Mouse (Mus musculus) G1E (cell line): Measurements from ENCODE around the gene Tefm. TPM values are rescaled to one million over a fixed set of nuclear protein-coding genes. Genes with fewer than 3 reads are reported as not detected.

ENCODE experiments used
- ATAC-seq: 2 replicates; pipeline ENCODE4 v1.8.0; 2016; ENCODE audit warnings: mild to moderate bottlenecking; ENCODE audit not compliant: insufficient number of reproducible peaks, poor library complexity, low FRiP score, severe bottlenecking; ENCODE audit errors: extremely low read depth
- DNase-seq: peaks from one replicate; pipeline ENCODE4 v3.0.0; 2012; ENCODE audit warnings: low spot score
- H3K27me3 ChIP-seq: 2 replicates; pipeline ENCODE4 v1.6.1; 2012; ENCODE audit warnings: mild to moderate bottlenecking, low read length, inconsistent platforms; ENCODE audit not compliant: insufficient read depth
- H3K36me3 ChIP-seq: replicated peaks from 2 replicates; pipeline ENCODE3; 2012; ENCODE audit warnings: mild to moderate bottlenecking, inconsistent platforms
- H3K4me1 ChIP-seq: 2 replicates; pipeline ENCODE4 v1.6.1; 2012; ENCODE audit warnings: low read depth, low read length, inconsistent platforms, mixed read lengths; ENCODE audit not compliant: insufficient read depth
- H3K4me3 ChIP-seq: 2 replicates; pipeline ENCODE4 v1.5.1; 2012; ENCODE audit warnings: low read depth, mild to moderate bottlenecking, inconsistent platforms, low read length, moderate library complexity, mixed read lengths
- H3K9me3 ChIP-seq: replicated peaks from 2 replicates; pipeline ENCODE4 v1.6.1; 2012; ENCODE audit warnings: inconsistent platforms
- CTCF ChIP-seq: IDR thresholded peaks from 2 replicates; pipeline ENCODE4 v1.5.1; 2012; ENCODE audit warnings: low read depth, low read length, inconsistent platforms, mixed read lengths
- GATA1 ChIP-seq: IDR thresholded peaks from 2 replicates; pipeline ENCODE4 v1.6.1; 2012; ENCODE audit warnings: borderline replicate concordance, low read length, inconsistent platforms, mixed read lengths
- GATA2 ChIP-seq: IDR thresholded peaks from 2 replicates; pipeline ENCODE4 v1.6.1; 2012; ENCODE audit warnings: low read depth, low read length, inconsistent platforms, borderline replicate concordance
- POLR2AphosphoS5 ChIP-seq: IDR thresholded peaks from 2 replicates; pipeline ENCODE4 v1.6.1; 2012; ENCODE audit warnings: low read depth, low read length, inconsistent platforms; ENCODE audit not compliant: insufficient replicate concordance
- TAL1 ChIP-seq: conservative IDR thresholded peaks from 2 replicates; pipeline ENCODE4 v1.6.1; 2012; ENCODE audit warnings: low read depth, low read length, inconsistent platforms, mixed read lengths
- polyA plus RNA-seq: library from polyadenylated mRNA; stranded (reverse); fragments of >175 nt; gene quantifications from 2 replicates; pipeline ENCODE4 v1.2.3, GENCODE M21; 2012
- total RNA-seq, 2 experiments: library from RNA; stranded (forward) in 1 of 2; stranded (reverse) in 1 of 2; fragments of 200-1000 nt in 1 of 2; fragments of >200 nt in 1 of 2; fragmentation: Nextera tagmentation in 1 of 2; gene quantifications; 2 replicates each; pipeline ENCODE4 v1.2.3; 2014 to 2017

The Tefm gene
- total and polyA plus RNA-seq, 3 experiments, result 1.4 to 24.4 (median 16.3) TPM

- DNase-seq (no peak), ATAC-seq (no peak)
- H3K9me3 ChIP-seq, result peaks cover 2% of the 10 kb centered on the region; the same call in 1 of the 2 replicates
- H3K4me3 ChIP-seq, result no peak overlapping the region
- peaks cover 66% of the 10 kb centered on the region for H3K27me3 ChIP-seq
- no peaks in the 10 kb centered on the region for H3K36me3 ChIP-seq
- peaks cover 19% of the 10 kb centered on the region for H3K4me1 ChIP-seq
- TF ChIP-seq GATA2, result no peak
- TF ChIP-seq POLR2AphosphoS5, result no peak
- TF ChIP-seq TAL1, result no peak
- no peak for TF ChIP-seq CTCF
- no peak for TF ChIP-seq GATA1
Observed at GRCm38 (mm10) chr11:80170351-80170750, 28.4 kb upstream of the Tefm start.

- no peak for ATAC-seq
- Histone ChIP-seq H3K36me3 (no peaks in the 10 kb centered on the region), H3K27me3 (peaks cover 64% of the 10 kb centered on the region), H3K4me3 (no peak overlapping the region), H3K9me3 (peaks cover 2% of the 10 kb centered on the region; the same call in 1 of the 2 replicates), H3K4me1 (peaks cover 16% of the 10 kb centered on the region)
- no peak for TF ChIP-seq TAL1
- no peak for TF ChIP-seq POLR2AphosphoS5
- DNase-seq, result no peak
Observed at GRCm38 (mm10) chr11:80169629-80170028, 27.7 kb upstream of the Tefm start.

- no peak for ATAC-seq
- no peak for TF ChIP-seq CTCF
- no peak for TF ChIP-seq GATA1
- TF ChIP-seq GATA2, result no peak
- no peak for TF ChIP-seq POLR2AphosphoS5
- TF ChIP-seq TAL1, result no peak
- Histone ChIP-seq H3K27me3 (peaks cover 65% of the 10 kb centered on the region), H3K4me1 (peaks cover 7% of the 10 kb centered on the region), H3K36me3 (no peaks in the 10 kb centered on the region), H3K9me3 (peaks cover 2% of the 10 kb centered on the region; the same call in 1 of the 2 replicates), H3K4me3 (no peak overlapping the region)
- DNase-seq, result no peak
Observed at GRCm38 (mm10) chr11:80168611-80169249, 26.8 kb upstream of the Tefm start.

DNA sequence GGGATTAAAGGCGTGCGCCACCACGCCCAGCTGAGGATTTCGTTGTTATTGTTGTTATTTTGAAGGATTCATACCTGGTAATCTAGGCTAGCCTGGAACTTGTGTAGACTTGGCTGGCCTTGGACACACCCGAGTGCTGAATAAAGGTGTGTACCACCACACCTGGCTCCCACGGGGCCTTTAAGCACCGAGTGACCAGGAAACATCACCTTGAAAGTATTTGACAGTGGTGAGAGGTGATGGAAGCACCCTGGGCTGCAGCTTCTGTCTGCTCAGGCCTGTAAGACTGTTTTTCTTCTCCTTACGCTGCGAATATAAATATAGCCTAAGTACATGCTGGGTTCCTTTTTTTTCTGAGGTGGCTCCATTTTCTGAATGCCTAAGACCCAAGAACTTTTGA lies 26.1 kb upstream of the Tefm start:
- H3K27me3 ChIP-seq, result peaks cover 69% of the 10 kb centered on the region
- no peaks in the 10 kb centered on the region for H3K36me3 ChIP-seq
- ATAC-seq (no peak), DNase-seq (no peak)
- no peak for TF ChIP-seq GATA1
- no peak for TF ChIP-seq CTCF
- TF ChIP-seq POLR2AphosphoS5, result no peak
- no peak for TF ChIP-seq TAL1
- no peak for TF ChIP-seq GATA2
- peaks cover 2% of the 10 kb centered on the region; the same call in 1 of the 2 replicates for H3K9me3 ChIP-seq
- no peak overlapping the region for H3K4me3 ChIP-seq
- H3K4me1 ChIP-seq, result peaks cover 5% of the 10 kb centered on the region; the same call in 1 of the 2 replicates

DNA sequence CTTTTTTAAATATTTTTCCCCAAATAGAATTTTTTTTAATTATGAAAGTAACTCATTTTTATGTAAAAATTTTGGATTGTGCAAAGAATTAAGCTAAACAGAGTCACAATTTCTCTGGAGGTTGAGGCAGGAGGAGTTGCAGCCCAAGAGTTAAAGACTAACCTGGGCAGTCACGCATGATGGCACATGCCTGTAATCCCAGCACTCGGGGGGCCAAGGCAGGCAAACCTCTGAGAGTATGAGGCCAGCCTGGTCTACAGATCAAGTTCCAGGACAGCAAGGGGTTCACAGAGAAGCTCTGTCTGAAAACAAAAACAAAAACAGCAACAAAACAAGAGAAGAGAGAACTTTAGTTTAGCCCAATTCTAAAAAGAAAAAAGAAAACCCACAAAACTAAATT lies 22.2 kb upstream of the Tefm start:
- no peaks in the 10 kb centered on the region for H3K4me1 ChIP-seq
- DNase-seq, result no peak
- peaks cover 2% of the 10 kb centered on the region; the same call in 1 of the 2 replicates for H3K9me3 ChIP-seq
- H3K4me3 ChIP-seq, result no peak overlapping the region
- ATAC-seq, result no peak
- H3K36me3 ChIP-seq, result no peaks in the 10 kb centered on the region
- H3K27me3 ChIP-seq, result peaks cover 64% of the 10 kb centered on the region
- TF ChIP-seq GATA1 (no peak), TAL1 (no peak), CTCF (no peak), GATA2 (no peak), POLR2AphosphoS5 (no peak)

DNA sequence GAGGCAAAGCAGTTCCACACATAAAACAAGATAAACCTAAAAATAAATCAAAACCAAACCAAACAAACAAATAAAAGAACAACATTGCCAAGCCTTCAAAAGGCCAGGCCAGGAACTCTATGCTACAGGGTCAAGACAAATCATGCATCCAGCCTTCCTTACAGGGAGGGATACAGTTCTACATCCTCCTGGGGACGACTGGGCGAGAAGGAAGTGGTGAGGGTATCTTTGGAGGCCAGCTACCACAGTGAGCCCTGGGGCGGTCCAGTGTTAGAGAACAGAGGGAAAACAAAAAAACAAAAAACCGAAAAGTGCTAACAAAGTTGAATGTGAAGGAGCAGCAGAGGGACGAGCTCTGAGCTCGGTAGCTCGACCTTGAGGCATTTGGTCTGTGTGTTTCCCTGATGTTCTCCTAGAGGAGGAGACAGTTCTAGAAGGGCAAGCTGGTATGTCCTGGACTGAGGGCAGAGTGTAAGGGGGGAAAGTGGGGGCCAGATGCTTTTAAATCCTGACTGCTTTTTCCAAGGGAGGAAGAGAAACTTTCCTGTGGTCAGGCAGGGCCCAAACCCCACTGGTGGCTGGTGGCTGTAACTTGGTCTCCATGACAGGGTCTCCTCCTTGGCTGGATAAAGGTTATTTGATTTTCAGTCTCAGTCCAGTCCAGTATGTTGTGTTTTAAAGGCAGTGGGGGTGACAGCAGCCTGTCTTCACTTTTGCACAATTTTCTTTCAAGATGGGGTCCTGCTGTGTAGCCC lies 21.6 kb upstream of the Tefm start:
- Histone ChIP-seq H3K4me3 (no peak overlapping the region), H3K36me3 (no peaks in the 10 kb centered on the region), H3K4me1 (no peaks in the 10 kb centered on the region), H3K9me3 (peaks cover 2% of the 10 kb centered on the region; the same call in 1 of the 2 replicates), H3K27me3 (peaks cover 63% of the 10 kb centered on the region)
- TF ChIP-seq GATA2, result no peak
- TF ChIP-seq GATA1, result no peak
- no peak for TF ChIP-seq CTCF
- TF ChIP-seq POLR2AphosphoS5, result no peak
- TF ChIP-seq TAL1, result no peak
- ATAC-seq (no peak), DNase-seq (no peak)
